Mouse (Mus musculus) C2C12 (cell line): ENCODE data around the gene Cfc1.

ENCODE experiments used
- CEBPB ChIP-seq: IDR thresholded peaks from one replicate; pipeline ENCODE4 v1.6.1; 2011; ENCODE audit warnings: low read depth, mild to moderate bottlenecking, control low read depth, moderate library complexity
- CTCF ChIP-seq: IDR thresholded peaks from one replicate; pipeline ENCODE4 v1.5.1; 2011; ENCODE audit not compliant: control insufficient read depth, insufficient read depth, insufficient read length
- FOSL1 ChIP-seq: IDR thresholded peaks from one replicate; pipeline ENCODE4 v1.8.0; 2011; ENCODE audit warnings: mild to moderate bottlenecking, low read length; ENCODE audit not compliant: poor library complexity, insufficient read depth, severe bottlenecking
- MAX ChIP-seq: IDR thresholded peaks from one replicate; pipeline ENCODE4 v1.6.1; 2011; ENCODE audit warnings: mild to moderate bottlenecking, control low read depth
- MYOD1 ChIP-seq: IDR thresholded peaks from one replicate; pipeline ENCODE4 v1.6.1; 2011; ENCODE audit warnings: low read depth; ENCODE audit not compliant: control insufficient read depth, insufficient read length
- MYOG ChIP-seq: IDR thresholded peaks from one replicate; pipeline ENCODE4 v1.6.1; 2011; ENCODE audit not compliant: control insufficient read depth, insufficient read length; ENCODE audit errors: extremely low read depth
- USF1 ChIP-seq: IDR thresholded peaks from one replicate; pipeline ENCODE4 v1.6.1; 2011; ENCODE audit warnings: low read depth, mild to moderate bottlenecking, control low read depth, moderate library complexity

DNA sequence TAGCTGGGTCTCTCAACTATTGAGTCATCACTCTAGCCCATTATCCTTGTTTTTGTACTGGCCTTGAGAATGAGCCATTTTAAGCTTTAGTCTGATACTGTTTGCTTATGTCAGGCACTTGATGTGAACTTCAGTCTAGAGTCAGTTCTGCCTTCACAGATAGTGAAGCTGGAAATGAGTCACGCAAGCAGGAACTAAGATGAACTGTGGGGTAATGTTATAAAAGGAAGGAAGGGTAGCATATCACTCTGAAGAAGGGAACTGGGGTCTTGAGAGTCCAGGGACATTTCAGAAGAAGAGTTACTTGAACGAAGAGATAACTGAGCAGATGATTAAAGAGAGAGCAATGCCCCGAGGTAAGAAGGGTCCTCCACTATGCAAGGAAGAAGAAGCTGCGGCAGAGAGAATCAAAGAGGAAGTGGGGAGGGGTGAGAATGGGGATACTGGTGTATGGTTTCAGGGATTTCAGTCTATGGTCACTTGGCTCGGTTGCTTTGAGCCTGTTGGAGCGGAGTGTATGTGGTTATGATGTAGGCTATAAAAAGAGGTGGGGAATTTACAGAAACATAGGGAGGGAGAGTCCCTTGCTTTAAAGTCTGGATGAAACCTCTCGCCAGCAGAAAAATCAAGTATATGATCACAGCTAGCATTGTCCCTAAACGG, 29.1 kb downstream of the Cfc1 start:
- TF ChIP-seq CTCF, result no peak
- TF ChIP-seq USF1, result no peak
- TF ChIP-seq MYOG, result no peak
- TF ChIP-seq FOSL1, result no peak
- no peak for TF ChIP-seq MYOD1
- no peak for TF ChIP-seq CEBPB
- no peak for TF ChIP-seq MAX
